Mouse (Mus musculus) inflammation-experienced regulatory T-cells, adult 6 months (primary cell): Measurements from ENCODE around the gene Ahnak. TPM values are rescaled to one million over a fixed set of nuclear protein-coding genes. Genes with fewer than 3 reads are reported as not detected.
"Not testable (repeated sequence)": the region's sequence is repeated elsewhere in the genome, so short reads cannot be mapped to it uniquely, and the experiment has no call there.

ENCODE experiments used
- ATAC-seq: one replicate; pipeline ENCODE4 v1.8.0; 2017
- polyA plus RNA-seq, 3 experiments: library from polyadenylated mRNA; unstranded; fragments of 100-300 nt; shearing (Covaris generic); gene quantifications; one replicate each; pipeline ENCODE4 v1.2.1; 2017

Gene Ahnak
- polyA plus RNA-seq, 3 experiments from 2014 or later: 42.4 to 81.3 (median 54.5) TPM

DNA sequence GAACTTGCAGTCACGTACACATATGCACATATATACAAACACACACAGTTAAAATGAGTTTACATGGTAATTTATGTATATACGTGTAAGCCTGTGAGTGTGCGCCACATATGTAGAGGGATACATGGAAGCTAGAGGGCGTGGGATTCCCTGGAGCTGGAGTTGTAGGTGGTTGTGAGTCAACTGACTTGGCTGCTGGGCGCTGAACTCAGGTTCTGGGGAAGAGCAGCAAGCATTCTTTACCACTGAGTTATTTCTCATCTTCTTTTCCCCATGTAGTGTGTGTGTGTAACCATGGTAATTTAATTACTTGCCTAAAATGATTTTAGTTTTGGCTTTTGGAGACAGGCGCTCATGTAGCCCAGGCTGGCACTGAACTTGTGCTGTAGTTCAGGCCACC is 7.5 kb downstream of the Ahnak start:
- no peak for ATAC-seq

DNA sequence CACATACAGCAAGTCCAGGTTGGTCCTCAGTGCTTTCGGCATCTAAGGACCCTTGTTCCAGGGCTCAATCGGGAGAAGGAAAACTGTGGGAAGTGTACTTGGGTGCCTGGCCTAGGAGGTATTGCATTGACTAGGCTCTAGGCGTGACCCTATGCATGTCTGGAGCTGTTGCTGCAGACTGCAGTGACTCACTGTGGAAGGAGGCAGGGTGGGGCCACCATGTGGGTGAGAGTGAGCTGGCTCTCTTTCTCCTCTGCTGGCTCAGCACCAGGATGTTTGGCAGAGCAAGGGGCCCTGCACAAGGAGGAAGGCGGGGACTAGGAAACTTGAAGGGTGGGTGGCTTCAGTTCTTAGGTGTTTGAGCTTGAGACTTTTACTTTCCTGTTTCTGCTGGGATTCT is 8.5 kb downstream of the Ahnak start:
- peak; percentile 89 for ATAC-seq

DNA sequence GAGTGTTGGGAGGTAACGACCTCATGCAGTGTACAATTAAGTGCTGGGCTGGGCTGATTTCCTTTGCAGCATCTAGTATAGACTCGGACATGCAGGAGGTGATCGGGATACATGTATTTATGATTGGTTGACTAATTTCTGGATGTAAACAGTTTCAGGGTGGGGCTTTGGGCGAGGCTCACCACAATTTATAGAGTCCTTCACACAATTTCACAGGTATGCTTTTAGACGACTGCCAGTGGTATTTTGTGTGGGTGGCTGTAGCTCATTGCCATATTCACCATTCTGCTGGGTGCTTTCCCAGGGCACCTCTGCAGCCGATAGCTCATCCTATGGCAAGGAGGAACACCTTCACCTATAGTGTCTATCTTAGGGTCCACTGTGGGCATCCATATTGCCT is 9.5 kb downstream of the Ahnak start:
- peak; percentile 21 for ATAC-seq

DNA sequence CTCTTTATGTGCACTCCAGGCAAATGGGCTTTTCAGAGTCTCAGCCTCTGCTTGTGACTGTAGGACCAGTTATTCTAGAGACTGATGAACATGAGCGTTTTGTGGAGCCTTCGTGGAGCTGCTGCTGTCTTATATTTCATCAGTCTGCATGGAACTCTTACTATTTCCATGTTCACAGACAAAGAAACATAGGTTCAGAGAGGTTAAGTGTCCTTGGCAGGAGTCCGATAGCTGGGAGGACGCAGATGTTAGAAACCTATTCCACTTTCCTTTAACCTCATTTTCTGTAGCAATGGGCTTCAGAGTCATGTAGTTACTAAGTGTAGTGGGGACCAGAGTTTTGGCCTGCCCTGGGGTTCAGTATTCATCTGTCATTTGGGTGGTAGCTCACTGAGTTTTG is 10.1 kb downstream of the Ahnak start:
- ATAC-seq: no peak

DNA sequence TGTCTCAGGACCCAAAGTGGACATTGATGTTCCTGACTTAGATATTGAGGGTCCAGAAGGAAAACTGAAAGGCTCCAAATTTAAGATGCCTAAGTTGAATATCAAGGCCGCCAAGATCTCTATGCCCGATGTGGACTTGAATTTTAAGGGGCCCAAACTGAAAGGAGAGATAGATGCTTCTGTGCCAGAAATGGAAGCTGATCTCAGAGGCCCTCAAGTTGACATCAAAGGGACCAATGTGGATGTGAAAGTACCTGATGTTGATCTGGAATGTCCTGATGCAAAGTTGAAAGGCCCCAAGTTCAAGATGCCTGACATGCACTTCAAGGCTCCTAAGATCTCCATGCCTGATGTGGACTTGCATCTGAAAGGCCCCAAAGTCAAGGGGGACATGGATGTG is 17.8 kb downstream of the Ahnak start:
- ATAC-seq: not testable (repeated sequence)

DNA sequence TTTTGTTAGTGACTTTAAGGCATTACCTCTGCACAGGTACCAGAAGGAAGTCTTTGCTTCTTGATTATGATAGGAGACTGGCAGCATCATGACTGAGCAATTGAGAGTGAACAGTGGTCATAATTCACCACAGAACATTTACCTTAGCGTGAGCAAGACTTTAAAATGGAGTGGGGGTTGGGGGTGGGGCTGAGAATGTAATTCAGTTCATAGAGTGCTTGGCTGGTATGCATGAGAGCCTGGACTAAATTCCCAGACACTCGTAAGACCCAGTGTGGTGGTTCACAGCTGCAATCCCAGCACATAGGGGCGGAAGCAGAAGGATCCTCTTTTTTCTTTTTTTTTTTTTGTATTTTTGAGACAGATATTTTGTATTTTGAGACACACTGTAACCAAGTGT is 30.2 kb downstream of the Ahnak start:
- no peak for ATAC-seq

DNA sequence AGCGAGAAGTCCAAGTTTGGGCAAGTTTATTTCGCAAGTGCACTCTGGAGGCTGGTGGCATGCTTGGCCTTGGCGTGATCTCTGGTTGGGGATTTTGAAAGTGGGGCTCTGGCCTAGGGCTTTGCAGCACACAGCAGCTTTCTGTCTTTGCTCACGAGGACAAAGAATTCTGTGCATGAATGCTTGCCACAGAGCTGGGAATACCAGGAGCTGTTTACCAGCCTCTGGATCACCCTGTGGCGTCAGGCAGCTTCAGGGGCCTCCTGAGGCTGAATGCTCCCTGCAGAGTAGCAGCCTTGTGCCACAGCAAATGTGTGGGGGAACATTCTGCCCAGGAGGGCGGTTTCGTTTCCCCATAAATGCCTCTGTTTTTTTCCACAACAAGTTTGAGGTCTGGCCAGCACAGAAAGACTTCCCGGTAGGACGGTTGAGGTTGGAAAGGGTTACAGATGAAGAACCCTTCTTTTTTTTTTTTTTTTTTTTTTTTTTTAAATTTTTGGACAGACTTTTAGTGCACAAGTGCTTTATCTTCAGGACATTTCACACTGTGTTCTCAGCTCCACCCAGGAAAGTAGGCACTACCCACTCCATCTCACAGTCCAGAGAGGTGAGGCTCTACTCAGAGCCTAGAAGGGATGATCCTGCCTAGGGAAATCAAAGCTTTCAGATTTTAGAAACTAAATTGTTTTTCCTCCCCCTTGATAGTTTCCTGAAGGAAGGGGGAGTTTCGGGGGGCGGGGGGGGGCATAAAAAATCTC is 34.1 kb downstream of the Ahnak start:
- no peak for ATAC-seq

DNA sequence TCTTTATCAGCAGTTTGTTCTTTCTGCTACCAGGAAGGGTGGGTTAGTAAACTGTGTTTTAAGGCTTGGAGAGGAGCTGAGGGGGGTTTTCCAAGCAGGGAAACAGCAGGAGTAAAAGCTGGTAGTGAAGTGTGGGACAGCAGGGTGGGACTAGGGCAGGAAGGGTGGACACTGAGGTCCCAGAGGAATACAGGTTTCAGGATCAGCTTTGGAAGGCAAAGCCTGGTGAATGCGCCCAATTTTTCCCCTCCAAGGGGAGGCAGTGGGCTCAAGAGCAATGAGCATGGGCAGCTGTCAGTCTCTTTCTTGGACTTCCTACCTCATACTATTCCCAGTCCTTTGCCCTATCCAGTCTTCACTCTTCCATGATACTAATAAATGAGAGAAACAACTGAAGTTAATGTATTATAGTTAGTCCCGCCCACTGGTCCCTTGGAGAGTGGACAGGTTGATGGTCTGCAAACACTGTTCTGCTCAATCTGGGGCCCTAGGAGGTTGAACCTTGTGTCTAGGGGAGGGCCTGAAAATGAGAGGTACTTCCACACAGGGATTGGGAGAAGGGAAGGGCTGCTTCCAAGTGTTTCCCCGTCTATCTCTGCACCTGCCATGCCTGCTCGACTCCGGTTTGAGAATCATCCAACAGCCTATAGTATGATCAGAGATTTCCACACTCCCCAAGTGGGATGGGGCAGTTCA is 36.6 kb downstream of the Ahnak start:
- no peak for ATAC-seq

DNA sequence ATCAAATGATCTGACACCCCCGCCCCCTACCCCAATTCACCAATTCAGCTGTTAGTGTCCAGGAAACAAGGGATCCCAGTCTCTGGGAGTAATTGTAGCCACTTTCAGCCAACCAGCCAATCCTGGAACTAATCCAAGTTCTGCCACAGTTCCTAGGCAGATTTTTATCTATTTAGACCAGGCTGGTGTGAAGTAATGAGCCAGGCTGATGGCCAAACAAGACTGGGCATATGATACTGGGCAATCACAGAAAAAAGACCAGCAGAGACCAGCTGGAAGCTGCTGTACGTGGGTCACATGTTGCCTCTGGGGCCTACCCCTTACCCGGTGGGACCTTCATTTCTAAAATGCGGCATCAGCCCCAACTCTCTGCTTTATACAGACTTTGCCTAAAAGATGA is 37.5 kb downstream of the Ahnak start:
- no peak for ATAC-seq

DNA sequence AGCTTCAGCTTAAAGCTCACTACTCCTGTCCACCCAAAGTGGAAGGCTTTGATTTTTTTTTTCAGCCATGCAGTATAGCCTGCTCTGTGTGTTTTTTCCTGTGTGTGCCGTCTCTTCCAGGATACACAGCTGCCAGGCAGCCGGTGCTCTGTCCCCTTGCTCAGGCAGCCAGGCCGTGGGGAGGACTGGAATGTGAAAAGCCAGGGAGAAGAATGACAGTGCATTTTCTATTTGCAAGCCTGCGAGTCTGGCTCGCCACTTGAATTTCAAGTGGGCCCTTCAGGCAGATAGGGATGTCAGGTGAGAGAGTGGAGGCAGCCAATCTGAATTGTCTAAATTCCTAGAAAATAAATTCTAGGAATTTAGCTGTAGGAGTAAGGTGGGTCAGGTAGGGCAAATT is 38.7 kb downstream of the Ahnak start:
- ATAC-seq: no peak

DNA sequence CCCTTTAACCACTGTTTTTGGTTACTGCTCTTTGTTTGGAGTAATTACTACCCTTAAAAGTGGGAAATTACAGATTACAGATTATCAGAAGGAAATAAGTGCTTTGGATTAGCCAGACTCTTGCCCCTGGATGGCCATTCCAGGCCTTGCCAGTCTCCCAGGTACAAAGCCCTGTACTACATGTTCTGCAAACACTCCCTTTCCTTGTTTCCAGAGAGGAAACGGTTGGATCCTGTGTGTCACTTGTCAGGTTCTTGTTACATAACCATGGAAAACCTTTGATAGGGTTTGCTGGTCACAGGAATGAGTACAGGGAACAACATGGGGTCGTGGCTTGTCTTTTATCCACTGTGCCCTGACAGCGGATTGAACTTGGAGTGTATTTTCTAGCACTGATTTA is 39.3 kb downstream of the Ahnak start:
- no peak for ATAC-seq

DNA sequence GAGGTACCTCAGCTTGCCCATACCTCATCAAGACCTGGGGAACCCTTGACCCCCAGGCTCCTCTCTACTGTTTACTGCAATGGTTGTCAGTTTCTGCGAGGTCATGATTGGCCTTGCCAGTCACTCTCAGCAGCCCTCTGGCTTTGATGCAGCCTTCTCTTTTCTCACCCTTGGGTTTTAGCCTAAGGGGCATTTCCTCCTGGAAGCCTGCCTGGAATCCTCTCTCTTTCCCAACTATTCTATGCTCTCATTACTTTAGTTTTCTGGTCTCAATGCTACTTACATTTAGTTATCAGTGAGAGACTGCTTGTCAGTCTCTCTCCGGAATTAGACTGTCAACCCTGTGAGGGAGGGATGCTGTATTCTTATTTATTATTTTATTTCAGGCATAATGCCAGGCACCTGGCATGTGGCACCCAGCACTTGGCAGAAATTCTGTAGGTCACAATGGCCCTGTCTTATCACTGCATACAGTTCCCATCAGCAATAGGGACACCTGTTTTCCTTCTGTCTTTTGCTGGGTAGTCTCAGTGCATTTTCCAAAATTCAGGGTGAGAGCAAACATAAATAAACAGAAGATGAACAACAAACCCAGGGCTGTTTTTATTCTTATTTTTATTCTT is 40.7 kb downstream of the Ahnak start:
- ATAC-seq: no peak

DNA sequence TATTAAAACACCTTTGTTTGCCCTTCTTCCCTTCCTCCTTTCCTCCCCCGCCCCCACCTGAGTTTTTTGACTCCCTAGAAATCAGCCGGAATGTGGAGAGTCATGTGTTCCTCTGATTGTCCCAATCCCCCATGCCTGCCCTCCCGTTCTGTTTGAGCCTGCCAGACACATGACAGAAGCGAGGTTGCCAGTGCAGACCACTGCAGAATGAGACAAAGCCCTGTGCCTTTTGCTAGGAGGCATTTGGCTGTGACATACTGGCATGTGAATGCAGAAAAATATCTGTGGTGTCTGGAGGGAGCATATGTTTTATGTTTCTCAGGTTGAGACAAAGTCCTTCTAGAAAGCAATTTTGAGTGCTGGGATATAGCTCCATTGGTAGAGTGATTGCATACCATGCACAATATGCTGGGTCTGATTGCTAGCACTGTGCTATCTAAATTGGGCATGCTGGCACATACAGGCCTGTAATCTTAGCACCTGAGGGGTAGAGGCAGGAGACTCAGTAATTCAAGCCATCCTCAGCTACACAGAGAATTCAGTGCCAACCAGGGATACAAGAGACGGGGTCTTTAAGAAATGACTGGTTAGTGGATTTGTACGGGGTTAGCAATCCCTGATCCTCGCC is 43.5 kb downstream of the Ahnak start:
- ATAC-seq: no peak

DNA sequence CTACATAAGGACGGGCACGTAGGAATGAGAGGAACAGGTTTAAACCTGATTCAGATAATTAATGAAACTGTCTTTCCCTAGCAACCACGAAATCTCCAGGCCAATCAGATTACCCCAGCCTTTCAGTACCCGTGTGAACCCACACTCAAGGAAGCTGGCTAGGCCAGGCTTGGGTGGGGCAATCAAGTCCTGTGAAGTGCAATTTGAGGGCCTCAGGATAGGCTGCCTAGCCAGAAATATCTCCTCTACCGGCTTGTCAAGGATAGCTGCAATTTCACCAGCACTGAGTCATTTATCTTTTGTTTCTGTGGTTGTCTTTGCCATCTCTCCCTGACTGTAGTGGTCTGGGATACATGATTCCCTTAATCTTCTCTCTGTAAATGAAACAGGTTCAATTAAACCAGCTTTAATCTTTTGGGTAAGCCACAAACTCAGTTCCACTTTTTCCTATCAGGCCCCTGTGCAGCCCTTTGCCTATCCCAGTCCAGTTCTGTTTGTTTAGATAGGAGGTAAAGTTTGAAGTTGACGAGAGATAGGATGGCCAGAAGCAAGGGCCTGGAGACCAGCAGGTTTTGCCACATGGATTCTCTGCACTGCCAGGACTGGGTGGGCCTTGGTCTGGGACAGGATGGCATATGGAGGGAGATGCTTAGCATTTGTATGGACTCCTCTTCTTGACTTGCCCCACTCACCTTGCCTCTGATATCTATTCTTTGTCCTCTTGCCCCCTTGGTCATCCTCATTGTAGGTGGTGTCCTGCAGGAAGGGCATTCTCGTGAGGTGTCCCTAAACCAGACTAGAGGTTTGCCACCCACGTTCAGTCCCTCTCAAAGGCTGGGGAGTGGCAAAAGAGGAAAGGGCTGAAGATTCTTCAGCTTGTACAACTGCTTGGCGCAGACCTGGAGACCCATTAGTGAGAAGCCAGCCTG is 44.6 kb downstream of the Ahnak start:
- no peak for ATAC-seq

DNA sequence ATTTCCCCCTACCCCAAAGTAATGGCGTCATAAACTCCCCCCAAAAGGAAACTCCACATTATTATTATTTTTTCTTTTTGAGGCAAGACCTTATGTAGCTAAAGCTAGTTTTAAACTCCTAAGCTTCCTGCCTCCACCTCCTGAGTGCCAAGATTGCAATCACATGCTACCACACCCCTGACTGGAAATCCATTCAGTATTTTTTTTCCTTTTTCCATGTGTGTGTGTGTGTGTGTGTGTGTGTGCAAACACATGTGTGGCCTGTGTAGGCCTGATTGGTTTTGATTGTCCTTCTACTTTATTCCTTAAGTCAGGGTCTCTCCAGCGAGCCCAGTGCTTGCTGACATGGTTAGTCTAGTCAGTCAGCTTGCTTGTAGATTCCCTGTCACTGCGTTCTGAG is 45.4 kb downstream of the Ahnak start:
- no peak for ATAC-seq

DNA sequence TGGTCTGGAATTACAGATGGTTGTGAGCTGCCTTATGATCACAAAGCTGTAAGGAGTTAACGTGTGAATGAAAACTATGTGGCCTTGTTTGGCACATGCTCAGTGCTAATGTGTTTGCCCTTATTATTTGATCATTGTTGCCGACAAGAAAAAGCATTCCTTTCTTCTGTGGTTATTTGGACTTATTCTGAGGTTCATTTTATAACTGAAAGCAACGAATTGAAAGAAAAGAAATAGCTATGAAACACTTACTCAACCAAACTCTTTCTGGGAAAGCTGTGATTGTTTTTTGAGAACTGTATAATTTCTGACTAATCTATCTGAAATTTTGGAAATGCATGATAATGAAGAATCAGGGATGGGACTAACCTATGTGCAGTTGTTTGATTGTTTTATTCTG is 46.0 kb downstream of the Ahnak start:
- no peak for ATAC-seq

DNA sequence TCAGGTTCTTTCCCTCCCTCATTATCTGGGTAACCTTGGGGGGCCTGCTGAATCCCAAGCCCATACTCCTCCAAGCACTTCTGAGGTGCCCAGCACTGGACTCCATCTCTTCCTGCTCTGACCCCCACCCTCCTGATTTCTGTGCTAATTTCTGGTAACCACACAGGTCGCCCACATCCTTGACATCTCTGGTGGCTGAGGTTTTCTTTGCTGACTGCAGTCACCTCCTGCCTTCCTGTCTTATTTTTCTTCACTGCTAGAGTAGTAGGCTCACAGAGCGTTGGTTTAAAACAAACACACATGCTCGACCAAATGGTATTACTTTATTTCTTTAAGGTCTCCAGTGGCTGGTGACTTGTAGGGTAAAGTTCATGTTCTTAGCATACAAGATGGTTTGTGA is 49.1 kb downstream of the Ahnak start:
- ATAC-seq: peak; percentile 93

DNA sequence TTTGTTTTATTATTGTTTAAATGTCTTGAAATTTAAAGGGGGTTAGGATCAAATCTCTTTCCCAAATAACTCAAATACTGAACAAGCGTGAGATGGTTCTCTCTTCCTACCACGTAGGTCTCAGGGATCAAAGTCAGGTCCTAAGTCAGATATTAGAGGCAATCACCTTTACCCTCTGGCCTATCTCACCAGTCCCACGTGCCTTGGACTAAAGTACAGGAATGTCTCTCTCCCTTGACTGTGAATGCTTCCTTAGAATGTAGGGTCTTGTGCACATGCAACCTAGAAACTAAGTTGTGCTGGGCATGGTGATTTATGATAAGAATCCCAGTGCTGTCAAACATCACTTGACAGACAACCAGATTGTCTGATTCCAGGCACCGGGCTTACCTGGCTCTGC is 50.2 kb downstream of the Ahnak start:
- ATAC-seq: no peak

DNA sequence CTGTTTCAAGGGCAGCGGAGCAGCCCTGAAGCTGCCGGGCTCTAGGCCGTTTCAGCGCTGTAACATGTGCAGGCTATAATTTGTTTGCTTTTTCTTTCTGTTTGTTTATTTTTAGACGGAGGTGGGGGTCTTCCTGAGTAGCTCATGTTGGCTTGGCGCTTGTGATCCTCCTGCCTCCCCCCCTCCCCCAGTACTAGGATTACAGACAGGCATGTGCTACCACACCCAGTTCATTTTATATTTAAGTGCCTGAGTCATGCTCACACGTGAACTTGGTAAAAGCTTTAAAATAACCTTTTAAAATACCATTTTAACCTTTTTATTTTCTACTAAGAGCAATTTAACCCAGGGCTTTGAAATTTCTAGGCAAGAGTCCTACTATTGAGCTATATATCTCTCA is 50.8 kb downstream of the Ahnak start:
- ATAC-seq: no peak

DNA sequence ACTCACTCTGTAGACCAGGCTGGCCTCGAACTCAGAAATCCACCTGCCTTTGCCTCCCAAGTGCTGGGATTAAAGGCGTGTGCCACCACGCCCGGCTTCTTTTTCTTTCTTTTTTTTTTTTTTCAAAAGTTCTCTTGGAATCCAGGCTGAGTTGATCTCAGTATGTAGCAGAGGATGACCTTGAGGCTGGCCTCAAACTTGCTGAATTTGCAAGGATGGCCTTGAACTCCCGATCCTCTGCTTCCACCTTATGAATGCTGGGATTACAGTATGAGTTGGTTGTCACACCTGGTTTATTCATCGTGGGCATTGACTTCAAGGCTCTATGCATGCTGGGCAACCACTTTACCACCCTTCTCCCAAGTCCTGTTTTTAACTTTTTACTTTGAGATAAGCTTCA is 51.6 kb downstream of the Ahnak start:
- no peak for ATAC-seq

DNA sequence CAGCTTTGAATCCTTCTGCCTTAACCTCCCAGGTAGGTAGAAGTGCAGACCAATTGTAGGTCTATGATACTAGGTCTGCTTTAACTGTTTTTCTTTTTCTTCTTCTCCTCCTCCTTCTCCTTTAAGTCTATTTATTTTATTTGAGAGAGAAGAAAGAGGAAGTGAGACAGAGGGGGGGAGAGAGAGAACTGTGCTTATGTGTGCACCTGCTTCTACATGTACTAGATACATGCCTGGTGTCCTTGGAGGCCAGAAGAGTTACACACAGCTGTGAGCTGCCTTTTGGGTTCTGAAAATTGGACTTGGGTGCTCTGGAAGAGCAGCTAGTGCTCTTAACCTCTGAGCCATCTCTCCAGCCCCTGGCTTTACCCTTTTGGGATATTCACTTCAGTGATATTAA is 52.0 kb downstream of the Ahnak start:
- ATAC-seq: no peak

DNA sequence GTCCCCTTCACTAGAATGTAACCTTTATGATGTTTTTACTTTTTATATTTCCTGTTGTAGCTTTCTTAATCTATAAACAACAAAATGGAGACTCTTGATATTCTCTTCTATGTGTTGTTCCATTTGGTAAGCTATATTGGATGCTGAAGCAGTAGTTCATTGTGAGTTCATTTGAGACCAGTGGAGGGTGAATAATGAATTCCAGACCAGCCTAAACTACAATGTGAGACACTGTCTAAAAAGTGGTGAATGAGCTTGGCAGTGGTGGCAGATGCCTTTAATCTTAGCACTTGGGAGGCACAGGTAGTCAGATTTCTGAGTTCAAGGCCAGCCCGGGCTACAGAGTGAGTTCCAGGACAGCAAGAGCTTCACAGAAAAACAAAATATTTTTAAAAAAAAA is 54.0 kb downstream of the Ahnak start:
- ATAC-seq: no peak

DNA sequence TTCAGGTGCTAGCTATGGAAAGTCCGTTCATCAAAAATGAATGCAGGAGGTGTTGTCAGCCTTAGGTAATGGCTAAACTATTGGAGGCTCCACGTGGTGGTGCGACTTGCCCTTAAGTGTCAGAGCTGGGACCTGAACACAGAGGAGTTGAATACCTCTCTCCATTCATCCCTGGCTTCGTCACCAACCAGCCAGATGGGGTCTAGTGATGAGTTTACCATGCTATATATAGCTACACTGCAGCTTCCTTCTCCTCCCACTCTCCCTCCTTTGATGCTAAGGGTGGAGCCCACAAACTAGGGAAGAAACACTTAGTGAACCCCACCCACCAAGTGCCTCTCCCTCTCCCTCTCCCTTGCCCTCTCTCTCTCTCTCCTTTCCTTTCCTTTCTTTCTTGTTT is 55.2 kb downstream of the Ahnak start:
- peak; percentile 67 for ATAC-seq
